Mouse (Mus musculus) ES-E14 (cell line): Measurements from ENCODE around the gene Psmd3.

Experiments used
- CHD2 ChIP-seq: IDR thresholded peaks from 2 replicates; pipeline ENCODE4 v1.6.1; 2014; ENCODE audit warnings: mild to moderate bottlenecking, low read depth, low read length, inconsistent platforms
- MAFK ChIP-seq: IDR thresholded peaks from 2 replicates; pipeline ENCODE4 v1.6.1; 2014; ENCODE audit warnings: mild to moderate bottlenecking, low read depth, low read length, inconsistent platforms; ENCODE audit not compliant: insufficient read depth

- TF ChIP-seq CHD2 (no peak), MAFK (no peak)
Observed at GRCm38 (mm10) chr11:98637501-98637900, 44.9 kb upstream of the Psmd3 start.
